Mouse (Mus musculus): Measurements from ENCODE around the gene Rexo1.

Rexo1 gene

DNA sequence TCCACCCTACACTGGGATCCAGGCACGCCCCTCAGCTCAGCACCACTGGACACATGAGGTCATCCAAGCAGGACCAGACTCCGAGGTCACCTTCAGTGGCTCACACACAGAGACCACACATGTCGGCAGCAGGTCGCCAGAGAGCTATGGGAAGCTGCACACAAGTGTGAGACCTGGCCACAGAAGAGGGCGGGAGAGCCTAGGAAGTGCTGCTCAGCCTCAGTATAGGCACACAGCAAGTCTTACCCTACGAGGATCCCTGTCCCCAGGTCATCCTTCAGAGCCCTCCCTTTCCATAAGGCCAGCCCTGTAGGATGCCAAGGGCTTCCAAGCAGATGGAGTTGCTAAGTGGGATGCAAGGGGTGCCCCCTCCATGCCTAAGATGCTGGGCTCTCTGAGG is 7.4 kb downstream of the Rexo1 start:
- DNase-seq: no peak

DNA sequence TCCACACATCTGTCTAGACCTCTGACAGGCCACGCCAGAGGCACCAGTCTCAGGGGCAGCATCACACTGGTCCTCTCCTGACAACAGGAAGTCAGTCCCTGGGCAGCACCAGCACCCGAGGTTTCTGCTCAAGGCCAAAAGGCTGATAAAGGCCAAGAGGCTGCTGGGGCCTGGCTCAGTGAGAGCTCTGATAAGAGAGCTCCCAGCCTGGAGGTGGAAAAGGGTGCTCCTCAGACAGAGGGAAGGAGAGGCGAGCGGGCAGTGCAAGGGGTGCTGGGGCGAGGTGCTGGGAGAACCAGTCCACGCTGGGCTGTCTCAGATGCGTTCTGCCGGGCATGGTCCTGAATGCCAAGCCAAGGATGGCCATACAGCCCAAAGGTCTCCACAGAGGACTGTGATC is 7.8 kb downstream of the Rexo1 start:
- no peak for DNase-seq

DNA sequence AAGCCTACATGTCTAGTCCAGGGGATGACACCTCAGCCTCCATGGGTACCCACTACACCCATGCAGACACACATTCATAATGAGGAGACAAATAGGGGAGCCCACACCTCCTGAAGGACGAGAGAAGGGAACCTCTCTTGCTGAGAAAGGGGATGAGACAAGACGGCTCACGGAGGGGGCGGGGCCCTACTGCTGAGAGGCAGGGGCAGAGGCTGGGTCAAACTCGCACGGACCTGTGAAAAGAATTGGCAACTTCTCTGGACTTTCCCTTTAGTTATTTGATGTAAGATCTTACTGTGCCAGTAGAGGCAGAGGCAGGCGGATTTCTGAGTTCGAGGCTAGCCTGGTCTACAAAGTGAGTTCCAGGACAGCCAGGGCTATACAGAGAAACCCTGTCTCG is 9.0 kb downstream of the Rexo1 start:
- DNase-seq: no peak

DNA sequence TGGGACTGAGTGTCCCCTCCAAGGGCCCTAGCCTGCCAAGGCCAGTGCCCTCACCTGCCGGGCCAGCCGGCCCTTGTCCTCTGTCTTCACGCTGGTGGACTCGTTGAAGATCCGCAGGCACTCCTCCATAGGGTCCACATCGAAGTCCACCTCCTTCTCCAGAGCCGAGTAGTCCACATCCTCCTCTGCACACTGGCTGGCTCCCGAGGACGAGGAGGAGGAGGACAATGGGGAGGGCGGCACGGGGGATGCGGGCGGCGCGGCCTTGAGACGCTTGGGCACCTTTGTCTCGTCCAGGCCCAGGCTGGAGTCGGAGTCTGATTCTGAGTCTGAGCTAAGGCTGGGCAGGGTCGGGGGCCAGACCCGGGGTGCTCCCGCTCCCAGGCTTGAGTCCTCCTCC is 12.1 kb downstream of the Rexo1 start:
- peak; percentile 34 to 47 for DNase-seq

DNA sequence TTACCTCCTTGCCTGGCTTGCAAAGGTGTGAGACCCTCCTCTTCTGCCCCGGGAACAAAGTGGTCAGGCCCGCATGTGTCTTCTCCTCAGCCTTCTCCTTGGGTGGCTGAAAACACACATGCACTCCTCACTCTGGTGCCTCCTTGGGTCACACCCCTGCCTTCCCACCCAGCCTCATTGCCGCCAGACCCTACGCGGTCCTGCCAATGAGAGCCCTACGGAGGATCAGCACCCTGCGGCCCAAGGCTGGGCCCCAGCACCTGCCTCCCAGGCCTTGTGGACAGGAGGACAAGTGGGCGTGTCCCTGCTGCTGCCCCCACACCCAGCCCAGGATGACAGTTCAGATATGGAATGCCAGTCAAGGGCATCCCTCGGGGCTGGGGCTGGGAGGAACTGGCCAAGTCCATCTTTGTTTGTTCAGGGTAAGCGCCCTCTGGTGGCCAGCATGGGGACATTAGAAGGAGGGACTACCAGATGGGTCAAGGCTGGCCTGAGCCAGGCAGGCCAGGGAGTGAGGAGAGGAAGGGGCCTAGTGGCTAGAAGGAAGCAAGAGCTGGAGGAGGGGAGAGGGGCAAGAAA is 12.8 kb downstream of the Rexo1 start:
- DNase-seq: peak; percentile 82 to 86

DNA sequence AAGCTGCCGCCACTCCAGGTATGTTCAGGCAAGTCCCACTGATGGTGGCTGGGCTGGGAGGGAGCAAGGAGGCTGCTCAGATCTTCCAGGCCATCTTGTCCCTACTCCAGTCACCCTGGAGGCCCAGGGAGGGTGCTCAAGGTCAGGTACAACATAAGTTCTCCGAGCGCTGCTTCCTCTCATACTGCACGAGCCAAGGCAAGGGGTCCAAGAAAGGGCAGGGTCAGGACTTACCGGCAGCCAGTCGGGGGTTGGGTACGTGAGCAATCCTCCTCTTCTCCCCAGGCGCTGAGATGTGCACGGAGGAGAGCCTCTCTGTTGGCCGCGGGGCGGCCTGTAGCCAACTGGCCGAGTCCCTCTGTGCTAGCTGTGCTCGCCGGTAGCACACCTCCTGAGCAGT is 13.8 kb downstream of the Rexo1 start:
- no peak for DNase-seq

DNA sequence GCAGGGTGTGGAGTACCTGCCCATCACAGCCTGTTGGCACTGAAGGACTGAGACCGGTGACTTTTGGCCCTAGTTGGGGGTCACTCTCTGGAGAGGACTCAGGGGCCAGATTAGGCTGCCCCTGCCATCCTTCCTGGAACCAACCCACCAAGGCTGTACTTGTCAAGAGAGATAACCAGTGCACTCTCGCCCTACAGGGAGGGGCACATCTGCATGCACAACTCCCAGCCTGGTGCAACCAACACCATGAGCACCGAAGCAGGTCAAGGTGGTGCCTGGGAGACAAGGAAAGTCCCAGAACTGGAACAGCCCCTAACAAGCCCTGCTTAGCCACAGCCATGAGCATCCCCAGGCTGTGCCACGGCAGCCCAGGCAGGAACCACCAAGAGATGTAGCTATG is 14.4 kb downstream of the Rexo1 start:
- no peak for DNase-seq

DNA sequence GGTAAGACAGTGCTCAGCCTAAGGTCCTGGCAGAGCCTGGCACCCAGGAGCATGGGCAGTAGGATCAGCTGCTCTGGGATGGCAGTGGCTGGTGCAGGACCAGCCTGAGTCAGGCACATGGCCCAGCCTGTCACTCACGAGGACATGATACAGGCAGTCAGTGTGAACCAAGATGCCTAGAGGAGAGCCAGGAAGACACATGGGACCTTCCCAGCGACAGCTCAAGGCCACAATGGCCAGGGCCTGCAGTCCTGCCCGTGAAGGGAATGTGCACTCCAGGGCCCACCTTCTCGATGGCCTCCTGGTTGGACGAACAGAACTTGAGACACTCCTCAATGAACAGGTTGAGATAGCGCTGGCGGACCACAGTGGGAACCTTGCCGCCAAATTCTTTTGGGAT is 15.8 kb downstream of the Rexo1 start:
- DNase-seq: no peak

DNA sequence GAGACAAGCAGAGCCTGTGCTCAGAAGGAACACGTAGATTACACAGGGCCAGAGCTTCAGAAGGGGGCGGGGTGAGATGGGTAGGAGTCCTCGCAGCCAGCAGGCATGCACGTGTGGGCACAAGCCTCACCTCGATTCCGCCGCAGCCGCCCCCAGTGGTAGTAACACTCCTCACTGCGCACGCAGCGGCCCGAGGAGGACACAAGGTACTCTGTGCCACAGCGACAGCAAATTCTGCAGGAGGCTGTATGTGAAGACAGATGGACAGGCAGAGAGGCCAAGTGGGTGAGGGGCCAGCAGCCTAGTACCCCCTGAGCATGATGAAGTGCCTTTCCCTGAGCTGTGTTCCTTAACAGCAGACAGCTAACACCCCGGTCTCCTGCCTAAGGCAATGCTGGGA is 17.5 kb downstream of the Rexo1 start:
- no peak for DNase-seq

DNA sequence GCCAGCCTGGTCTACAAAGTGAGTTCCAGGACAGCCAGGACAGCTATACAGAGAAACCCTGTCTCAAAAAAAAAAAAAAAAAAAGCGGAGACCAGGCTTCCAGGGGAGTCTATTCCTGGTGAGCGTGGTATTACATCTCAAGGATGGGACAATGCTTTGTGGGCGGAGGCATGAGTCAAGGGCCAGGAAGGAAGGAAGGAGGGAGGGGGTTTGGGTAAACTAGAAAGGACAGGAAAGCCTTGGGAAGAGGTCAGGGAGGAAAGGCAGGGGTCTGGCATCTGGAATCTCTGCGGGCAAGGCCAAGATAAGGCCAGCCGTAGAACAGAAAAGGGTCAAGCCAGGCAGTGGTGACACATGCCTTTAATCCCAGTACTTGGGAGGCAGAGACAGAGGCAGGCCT is 21.9 kb downstream of the Rexo1 start:
- DNase-seq: no peak

DNA sequence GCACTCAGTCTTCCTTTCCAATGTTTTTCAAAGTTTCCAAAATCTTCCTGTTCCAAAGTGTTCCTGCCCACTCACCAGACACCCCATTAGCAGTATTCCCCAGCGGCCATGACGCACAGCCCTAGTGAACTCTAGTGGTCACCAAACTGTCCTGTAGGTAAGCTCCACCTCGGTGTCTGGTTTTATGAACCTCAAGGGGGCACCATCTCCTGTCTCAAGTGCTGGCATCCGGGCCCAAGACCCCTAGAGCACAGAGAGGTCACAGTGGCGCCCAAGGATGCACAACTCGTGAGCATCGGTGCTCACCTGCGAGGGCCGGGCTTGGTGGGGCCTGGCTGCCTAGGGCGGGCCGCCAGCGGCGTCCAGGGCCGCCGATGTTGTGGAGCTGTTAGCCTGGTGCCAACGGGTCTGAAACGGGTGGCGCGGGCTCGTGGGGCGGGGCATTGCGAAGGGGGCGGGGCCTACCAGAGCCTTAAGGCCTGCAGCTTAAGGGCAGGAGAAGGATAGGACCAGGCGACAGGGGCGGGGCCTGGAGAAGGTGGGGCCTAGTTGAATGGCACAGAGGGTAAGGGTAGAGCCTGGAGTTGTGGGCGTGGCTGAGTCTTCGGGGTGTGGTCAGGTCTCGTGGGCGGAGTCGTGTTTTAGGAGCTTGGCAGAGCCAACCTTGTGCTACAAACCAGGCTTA is 22.5 kb downstream of the Rexo1 start, which contains the start of gene Atp8b3:
Gene Atp8b3 (minus strand): TSS at position 415 of the 685 bp plus-strand sequence.
- peak; percentile 92 to 96 for DNase-seq

DNA sequence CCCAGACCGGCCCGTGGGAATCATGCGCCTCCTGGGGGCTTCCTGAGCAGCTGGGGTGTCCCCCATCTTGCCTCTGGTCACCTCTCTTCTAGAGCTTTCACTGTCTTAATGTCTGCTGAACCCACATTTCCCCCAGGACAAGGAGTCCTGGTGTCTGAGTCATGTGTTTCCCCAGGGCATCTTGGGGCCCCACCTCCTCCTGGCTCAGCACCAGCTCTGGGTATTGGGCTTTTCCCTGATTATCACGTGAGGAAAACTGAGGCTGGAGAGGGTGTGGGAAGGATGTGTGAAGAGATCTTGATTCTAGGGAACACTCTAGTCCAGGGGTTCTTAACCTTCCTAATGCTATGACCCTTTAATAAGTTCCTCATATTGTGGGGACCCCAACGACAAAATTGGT is 23.2 kb downstream of the Rexo1 start:
- no peak for DNase-seq

DNA sequence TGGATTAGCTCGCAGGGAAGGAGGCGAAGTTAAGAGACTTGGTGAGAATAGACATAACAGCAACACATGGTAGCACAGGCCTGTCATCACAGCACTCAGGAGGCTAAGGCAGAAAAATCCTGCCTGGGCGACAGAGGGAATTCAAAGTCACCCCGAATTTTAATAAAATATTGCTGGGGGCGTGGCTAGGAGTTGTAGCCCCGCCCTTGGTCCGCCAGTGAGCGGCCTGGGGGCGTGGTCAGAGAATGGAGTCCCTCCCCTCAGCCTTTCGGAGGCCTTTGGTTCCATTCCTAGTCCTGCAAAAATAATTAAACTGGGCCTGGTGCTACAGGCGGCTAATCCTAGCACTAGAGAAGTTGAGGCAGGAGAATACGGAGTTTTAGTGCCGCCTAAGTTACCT is 25.6 kb downstream of the Rexo1 start:
- DNase-seq: peak; percentile 42 to 61

DNA sequence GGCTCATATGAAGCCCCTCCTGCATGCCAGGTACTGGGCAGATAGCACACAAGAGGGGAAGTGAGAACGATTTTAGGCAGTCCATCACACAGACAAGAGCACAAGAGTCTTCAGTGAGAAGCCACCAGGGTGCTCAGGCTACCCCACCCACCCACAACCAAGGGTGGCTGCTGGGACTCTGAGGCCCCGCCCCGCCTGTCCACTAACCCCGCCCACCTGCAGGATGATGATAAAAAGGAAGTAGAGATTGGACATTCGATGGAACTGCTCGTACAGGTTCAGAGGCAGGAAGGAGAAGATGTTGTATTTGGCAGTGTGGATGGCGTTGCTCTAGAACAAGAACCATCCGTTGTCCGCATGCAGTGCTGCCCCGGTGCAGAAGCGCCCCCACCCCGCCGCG is 26.3 kb downstream of the Rexo1 start:
- peak; percentile 40 to 43 for DNase-seq

DNA sequence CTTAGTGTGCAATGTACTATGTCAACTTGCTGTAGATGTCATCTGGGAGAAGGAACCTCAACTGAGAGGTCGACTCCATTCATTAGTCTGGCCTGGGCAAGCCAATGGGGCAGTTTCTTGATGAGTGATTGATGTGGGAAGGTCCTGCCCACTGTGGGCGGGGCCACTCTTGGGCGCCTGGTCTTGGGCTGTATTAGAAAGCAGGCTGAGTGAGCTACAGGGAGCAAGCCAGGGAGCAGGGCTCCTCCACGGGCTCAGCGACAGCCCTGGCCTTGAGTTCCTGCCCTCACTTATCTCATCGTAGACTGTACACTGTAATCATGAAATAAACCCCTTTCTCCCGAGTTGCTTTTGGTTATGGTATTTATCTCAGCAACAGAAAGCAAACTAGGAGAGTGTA is 27.7 kb downstream of the Rexo1 start:
- peak; percentile 42 to 69 for DNase-seq

DNA sequence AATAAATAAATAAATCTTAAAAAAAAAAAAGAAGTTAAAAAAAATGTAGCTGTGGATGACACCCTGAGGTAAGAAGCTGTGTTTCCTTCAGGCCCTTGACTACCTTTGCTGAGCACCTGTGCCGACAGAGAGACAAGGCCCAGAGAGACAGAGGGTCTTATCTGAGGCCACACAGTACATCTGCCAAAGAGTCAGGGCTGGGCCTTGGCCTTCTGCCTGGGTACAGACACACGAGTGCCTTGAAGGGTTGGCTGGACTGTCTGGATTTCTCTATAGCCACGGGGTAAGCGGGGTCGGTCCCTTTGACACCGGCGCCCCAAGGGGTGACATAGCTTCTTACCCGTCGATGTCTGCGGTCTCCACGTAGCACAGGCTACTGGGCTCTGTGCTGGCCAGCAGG is 28.6 kb downstream of the Rexo1 start:
- DNase-seq: no peak

DNA sequence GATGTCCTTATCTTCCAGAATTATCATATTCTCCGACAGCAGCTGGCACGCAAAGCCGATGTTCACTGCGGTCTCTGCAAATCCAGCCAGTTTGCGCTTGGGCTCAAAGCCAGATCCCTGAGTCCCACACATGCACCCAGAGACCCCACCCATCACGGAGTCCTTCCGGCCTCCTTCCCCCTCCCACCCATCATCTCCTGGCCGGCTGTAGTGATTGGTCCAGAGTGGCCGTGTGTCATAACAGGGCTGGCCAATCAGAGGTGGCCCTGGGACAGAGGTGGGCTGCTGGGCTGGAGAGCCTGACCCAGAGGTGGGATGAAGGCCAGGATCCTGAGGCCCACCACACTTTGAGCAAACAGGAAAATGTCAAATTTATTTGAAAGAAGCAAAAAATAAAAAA is 35.2 kb downstream of the Rexo1 start:
- peak; percentile 27 to 53 for DNase-seq

DNA sequence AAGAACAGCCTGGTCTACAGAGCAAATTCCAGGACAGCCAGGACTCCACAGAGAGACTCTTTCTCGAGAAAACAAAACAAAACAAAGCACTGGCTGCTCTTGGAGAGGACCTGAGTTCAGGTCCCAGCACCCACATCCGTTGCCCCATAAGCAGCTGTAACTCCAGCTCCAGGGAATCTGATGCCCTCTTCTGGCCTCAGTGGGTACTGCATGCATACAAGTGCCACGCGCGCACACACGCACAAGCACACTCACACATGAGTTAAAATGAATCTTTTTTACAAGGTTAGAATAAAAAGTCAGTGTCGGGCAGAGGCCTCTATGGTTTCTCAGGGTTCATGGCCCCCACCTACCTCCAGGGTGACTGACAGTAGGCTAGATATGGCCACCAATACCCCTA is 38.1 kb downstream of the Rexo1 start:
- peak in 1 of 2 experiments; percentile 20 for DNase-seq

DNA sequence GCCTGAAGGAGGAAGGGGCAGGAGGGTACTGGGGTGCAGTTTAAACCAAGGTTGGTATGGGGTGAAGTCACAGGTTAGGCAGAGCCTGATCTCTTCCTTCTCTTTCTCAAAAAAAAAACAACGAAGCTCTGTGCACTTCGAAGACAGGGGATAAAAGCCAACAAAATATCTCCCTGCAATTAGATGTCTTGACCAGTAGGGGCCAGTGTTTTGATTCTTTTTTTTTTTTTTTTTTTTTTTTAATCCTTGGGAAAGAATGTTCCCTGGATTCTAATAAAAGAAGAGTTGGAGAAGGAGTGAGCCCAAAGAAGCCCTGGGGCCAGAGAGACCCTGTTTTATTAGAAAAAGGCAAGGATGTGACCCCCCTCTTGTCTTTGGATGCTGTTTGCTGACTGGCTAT is 42.1 kb downstream of the Rexo1 start:
- no peak for DNase-seq

DNA sequence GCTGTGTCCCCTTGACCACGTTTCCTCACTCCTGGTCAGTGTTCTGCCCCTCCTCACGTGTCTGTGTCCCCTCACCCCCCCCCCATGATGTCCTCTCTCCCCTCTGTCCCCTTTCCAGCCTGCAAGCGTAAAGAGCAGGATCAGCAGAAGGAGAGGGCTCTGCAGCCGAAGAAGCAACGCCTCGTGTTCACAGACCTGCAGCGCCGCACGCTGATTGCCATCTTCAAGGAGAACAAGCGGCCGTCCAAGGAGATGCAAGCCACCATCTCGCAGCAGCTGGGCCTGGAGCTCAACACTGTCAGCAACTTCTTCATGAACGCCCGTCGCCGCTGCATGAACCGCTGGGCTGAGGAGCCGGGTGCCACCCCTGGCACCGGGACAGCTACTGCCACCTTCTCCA is 47.6 kb downstream of the Rexo1 start:
- DNase-seq: no peak

DNA sequence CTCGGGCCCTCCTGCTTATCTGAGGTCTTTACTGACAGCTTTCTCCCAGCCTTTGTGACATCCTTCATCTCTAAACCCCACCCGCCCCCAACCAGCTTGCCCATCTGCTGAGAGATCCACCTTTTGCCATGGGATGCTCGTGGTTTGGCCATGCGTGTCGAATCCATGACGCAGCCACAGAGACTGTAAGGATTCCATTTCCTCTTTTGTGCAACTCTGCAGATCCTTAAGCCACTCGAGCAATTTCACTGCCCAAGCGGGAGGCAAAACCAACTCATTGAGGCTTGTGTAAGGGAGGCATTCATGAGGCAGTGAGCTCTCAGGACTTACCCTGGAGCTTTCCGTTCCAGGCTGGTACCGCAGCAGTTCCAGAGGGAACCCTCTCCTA is 51.1 kb downstream of the Rexo1 start:
- no peak for DNase-seq

DNA sequence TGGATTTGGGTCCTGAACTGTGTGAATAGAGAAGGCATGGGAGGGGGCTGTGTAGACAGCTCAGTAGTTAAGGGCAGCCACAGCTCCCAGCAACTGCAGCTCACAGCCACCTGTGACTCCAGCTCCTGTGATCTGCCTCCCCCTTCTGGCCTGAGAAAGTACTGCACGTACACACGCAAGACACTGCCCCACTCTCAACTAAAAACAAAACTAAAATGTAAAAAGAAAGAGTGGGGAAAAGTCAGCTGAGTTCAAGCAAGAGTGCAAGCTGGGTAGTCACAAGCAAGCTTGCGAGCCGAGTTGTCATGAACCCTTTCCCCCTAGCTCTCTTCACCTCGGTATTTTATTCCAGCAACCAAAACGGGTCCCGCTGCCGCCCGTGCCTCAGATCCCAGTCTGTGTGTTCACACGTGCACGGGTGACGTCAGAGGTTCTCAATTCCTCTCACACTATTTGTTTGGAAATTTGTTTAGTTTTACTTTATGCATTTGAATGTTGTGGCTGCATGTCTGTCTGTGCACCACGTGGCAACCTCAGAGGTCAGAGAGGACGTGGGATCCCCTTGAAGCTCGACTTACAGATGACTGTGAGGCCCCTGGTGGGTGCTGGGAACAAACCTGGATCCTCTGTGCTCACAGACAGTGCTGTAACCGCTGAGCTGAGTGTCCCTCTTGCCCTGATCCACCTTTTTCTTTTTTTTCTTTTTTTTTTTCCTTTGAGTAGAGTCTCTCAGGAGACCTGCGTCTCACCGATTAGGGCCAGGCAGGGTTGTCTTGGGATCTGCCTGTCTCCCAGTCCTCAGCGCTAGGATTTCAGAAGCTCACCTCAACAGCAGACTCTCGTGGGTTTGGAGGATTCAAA is 51.7 kb downstream of the Rexo1 start:
- peak; percentile 91 to 92 for DNase-seq

DNA sequence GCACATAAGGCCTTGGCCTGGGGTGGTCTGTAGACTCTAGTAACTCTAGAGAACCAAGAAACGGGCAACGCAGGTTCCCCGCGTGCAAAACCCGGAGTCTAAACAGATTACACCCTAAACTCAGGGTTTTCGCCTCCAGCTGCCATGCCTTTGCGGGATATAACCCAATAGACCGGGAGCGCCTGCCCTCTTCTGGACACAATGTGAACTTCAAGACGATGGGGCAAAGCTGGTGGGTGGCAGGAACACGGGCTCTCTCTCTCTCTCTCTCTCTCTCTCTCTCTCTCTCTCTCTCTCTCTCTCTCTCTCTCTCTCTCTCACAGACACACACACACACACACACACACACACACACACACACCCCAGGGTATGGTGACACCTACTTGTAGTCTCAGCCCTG is 55.1 kb downstream of the Rexo1 start:
- peak; percentile 85 for DNase-seq

DNA sequence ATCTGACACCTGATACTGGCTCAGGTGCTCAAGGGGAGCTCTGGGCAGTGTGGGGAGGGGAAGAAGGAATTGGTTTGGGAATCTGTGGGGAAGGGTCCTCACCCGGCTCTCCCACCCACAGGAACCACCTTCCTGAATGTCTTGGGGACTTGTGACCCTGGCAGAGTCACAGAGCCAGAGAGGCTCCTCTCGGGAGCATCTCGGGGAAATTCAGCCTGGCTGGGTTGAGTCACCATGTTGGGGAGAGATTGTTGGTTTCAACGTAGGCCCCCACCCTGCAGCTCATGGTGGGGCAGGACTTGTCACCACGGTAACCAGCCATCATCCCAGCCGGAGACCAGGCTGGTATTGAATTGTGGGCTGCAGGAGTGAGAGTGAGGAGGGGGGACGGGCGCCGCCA is 56.6 kb downstream of the Rexo1 start:
- DNase-seq: no peak

All from kidney, postnatal 4 days (tissue).